Mouse (Mus musculus) lung, adult 10 weeks (tissue): ENCODE results near the gene Sugp2. TPM values are rescaled to one million over a fixed set of nuclear protein-coding genes. Genes with fewer than 3 reads are reported as not detected.

Source experiments
- polyA plus RNA-seq: library from polyadenylated mRNA; stranded (reverse); fragments of 350-450 nt; fragmentation: Illumina TruSeq; extraction: RNeasy Lipid Tissue Mini Kit (QIAGEN cat#74804); gene quantifications from one replicate; pipeline ENCODE4 v1.2.3, GENCODE M21; 2014; ENCODE audit warnings: low read depth, low replicate concordance; ENCODE audit not compliant: insufficient read depth

Sugp2 gene
- 14.4 TPM for polyA plus RNA-seq

GRCm38 (mm10) chr8:70234080-70234780 lies at the start of gene Sugp2, which contains the start of gene Armc6:
Gene Sugp2 (plus strand): TSS chr8:70234226.
Gene Armc6 (minus strand): TSS chr8:70234466.

GRCm38 (mm10) chr8:70212112-70213055 lies 21.6 kb upstream of the Sugp2 start, which contains the start of gene Slc25a42:
Gene Slc25a42 (minus strand): TSS chr8:70212305.

GRCm38 (mm10) chr8:70282603-70283135 lies 48.6 kb downstream of the Sugp2 start, which contains the start of gene Homer3:
Gene Homer3 (plus strand): TSS chr8:70282827.

GRCm38 (mm10) chr8:70302358-70302890 lies 68.4 kb downstream of the Sugp2 start, which contains the start of the genes Ddx49 and Cope:
Gene Ddx49 (minus strand): TSS chr8:70302489.
Gene Cope (plus strand): TSS chr8:70302518.

GRCm38 (mm10) chr8:70315624-70316510 lies 81.8 kb downstream of the Sugp2 start, which contains the start of gene Cers1:
Gene Cers1 (plus strand): TSS chr8:70315775.

GRCm38 (mm10) chr8:70329124-70329834 lies 95.3 kb downstream of the Sugp2 start, which contains the start of gene Gdf1:
Gene Gdf1 (plus strand): TSS chr8:70329817.

Other genes with a start within 250 kb of the Sugp2 start
- 24.1 TPM for gene Gatad2a, start 237.8 kb upstream of the Sugp2 start, polyA plus RNA-seq
- 17.0 TPM for gene Mau2, start 191.5 kb upstream of the Sugp2 start, polyA plus RNA-seq
- 13.9 TPM for gene Sugp1, start 191.4 kb upstream of the Sugp2 start, polyA plus RNA-seq
- gene Tm6sf2, start 161.3 kb upstream of the Sugp2 start, polyA plus RNA-seq: 1.8 TPM
- gene Hapln4, start 150.8 kb upstream of the Sugp2 start, polyA plus RNA-seq: not detected
- gene Ncan, start 113.4 kb upstream of the Sugp2 start, polyA plus RNA-seq: not detected
- gene Nr2c2ap, start 102.9 kb upstream of the Sugp2 start, polyA plus RNA-seq: 20.7 TPM
- gene Rfxank, start 95.1 kb upstream of the Sugp2 start, polyA plus RNA-seq: 15.4 TPM
- 30.0 TPM for gene Borcs8, start 94.7 kb upstream of the Sugp2 start, polyA plus RNA-seq
- gene Mef2b, start 94.5 kb upstream of the Sugp2 start, polyA plus RNA-seq: 0.18 TPM
- gene Tmem161a, start 61.9 kb upstream of the Sugp2 start, polyA plus RNA-seq: 27.7 TPM
- 5.3 TPM for gene Slc25a42, start 21.9 kb upstream of the Sugp2 start, polyA plus RNA-seq
- gene Armc6, start 240 bp downstream of the Sugp2 start, polyA plus RNA-seq: 8.7 TPM
- 25.3 TPM for gene Homer3, start 48.6 kb downstream of the Sugp2 start, polyA plus RNA-seq
- gene Ddx49, start 68.3 kb downstream of the Sugp2 start, polyA plus RNA-seq: 24.8 TPM
- 129 TPM for gene Cope, start 68.3 kb downstream of the Sugp2 start, polyA plus RNA-seq
- 0.44 TPM for gene Cers1, start 81.5 kb downstream of the Sugp2 start, polyA plus RNA-seq
- 0.28 TPM for gene Gdf1, start 95.6 kb downstream of the Sugp2 start, polyA plus RNA-seq
- 14.7 TPM for gene Upf1, start 119.1 kb downstream of the Sugp2 start, polyA plus RNA-seq
- gene Comp, start 139.3 kb downstream of the Sugp2 start, polyA plus RNA-seq: 0.21 TPM
- gene Crtc1, start 205.4 kb downstream of the Sugp2 start, polyA plus RNA-seq: 3.0 TPM
- 10.1 TPM for gene Klhl26, start 242.7 kb downstream of the Sugp2 start, polyA plus RNA-seq